Mouse (Mus musculus): ENCODE results near the gene Nenf.

The Nenf gene

DNA sequence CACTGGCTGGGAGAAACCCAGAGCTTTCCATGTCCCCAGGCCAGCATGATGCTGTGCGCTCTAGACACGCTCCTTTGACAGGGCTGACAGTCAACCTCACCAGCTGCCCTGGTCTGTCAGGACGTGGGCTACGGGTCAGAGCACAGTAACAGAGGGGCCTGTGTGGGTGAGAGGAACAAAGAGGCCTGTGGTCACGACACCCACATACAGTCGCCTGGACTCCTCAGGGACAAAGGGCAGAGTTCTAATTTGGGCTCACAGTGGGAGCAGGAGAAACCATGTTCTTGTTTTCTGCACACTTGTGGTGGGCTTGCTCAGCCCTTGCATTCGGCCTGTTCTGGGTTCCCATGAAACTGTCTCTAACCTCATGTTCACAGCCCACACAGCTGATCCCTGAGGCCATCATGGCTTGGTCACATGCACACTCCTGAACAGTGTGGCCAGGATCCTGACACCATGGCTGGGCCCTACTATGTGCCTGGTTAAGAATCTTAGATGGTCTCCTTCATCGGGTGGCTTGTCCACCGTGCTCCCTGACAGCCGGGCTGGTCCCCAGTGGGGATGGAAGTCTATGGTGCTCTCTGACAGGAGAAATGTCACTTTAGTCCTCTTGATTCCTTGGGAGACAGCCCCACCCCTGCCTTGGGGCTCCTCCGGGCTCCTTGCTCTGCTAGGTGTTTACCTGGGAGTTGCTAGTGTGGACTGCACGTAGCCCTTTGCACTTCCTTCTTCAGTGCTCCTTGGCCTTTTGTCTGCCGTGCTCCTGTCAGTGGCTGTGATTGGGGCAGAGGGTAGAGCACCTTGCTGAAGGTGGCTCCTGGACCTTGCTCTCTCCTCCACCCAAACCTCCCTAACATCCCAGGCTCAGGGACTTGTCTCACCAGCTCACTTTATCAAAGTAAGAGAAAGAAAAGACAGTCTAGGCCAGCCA lies 34.6 kb downstream of the Nenf start:
- DNase-seq (ENCODE audit: low read depth, low spot score), result no peak

DNA sequence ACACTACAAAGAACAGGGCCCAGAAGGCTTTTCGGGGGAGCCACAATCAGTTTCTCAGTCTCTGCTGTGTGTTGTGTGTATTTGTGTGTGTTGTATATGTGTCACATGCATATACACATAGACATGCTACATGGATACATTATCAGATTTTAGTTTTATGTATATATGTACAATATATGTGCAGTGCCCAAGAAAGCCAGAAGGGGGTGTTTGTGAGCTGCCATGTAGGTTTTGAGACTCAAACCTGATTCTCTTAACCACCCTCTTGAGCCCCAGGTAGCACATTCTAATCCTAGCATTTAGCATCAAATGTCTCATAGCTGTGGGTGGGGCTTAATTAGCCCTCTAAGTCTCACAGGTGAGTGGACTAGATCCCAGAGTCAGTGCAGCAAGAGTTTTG lies 35.7 kb downstream of the Nenf start:
- no peak for DNase-seq (ENCODE audit: low read depth, low spot score)

DNA sequence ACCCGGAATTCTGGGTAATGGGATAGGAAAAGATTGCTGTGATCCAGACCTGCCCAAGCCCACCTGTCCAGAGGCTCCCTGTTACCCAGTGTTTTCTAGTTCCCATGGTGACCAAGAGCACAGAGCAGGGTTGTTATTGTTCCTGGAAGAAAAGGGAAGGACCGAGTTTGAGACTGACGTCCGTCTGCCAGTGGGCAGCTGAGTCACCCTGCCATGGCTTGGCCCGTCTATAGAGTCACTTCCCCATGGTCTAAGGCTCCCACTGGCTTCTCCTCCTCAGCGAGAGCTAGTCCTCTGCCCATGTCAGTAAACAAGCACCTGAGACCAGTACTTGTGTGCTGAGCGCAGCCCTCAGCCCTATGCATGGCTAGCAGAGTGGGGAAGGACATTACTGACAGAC lies 36.8 kb downstream of the Nenf start:
- DNase-seq (ENCODE audit: low read depth, low spot score), result no peak

DNA sequence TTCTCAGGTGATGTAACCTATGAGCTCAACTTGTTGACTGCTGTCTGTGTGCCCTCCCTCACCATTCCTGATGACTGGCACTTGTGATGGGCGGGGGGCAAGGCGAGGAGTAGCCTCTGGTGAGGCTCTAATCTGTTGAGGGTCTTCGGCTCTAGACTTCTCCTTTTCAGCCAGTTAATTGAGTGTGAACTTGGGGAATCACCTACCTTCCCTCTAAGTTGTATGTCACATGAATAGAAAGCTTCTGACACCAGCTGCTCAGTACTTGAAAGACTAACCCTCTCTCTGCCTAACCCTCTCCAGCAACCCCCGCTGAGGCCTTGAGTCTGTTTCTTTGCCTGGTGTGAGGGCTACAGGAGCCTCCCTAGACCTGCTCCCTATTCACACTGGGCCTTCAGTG lies 39.7 kb downstream of the Nenf start:
- no peak for DNase-seq (ENCODE audit: low read depth, low spot score)

DNA sequence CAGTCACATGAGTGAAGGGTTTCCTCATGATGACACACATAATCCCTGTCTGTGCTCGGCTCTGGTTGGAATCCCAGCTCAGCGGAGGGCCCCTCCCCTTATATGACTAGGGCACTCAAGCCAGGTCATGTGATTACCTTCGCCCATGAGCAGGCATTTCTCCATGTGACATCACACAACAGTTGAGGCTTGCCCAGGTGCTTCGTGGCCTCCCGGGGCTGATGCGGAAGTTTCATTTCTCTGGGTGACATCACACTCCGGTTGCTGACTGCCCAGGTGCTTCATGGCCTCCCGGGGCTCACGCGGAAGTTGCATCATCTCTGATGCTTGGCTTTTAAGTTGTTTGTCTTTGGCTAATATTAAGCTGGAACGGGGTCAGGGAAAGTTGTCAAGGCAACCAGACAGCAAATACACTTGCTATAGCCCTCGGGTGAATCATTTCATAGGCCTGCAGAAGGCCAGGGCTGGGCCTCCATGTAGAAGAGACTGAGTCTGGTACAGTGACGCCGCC lies 40.4 kb downstream of the Nenf start:
- DNase-seq (ENCODE audit: low read depth, low spot score), result peak; percentile 87

DNA sequence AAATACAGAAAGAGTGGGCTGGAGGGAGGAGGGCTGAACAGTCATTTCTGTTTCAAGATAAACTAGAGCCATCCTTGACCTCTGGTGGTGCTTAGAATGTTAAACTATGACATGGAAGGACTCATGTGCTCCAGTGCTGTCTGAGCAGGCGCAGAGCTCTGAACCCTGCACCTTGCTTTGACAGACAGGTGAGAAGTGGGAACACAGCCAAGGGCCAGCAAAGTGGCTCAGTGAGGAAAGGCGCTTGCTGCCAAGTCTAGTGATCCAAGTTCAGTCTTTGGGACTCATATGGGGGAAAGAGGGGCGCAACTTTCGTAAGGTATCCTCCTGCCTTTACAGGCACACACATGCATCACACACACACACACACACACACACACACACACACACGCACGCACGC lies 41.8 kb downstream of the Nenf start:
- DNase-seq (ENCODE audit: low read depth, low spot score), result no peak

DNA sequence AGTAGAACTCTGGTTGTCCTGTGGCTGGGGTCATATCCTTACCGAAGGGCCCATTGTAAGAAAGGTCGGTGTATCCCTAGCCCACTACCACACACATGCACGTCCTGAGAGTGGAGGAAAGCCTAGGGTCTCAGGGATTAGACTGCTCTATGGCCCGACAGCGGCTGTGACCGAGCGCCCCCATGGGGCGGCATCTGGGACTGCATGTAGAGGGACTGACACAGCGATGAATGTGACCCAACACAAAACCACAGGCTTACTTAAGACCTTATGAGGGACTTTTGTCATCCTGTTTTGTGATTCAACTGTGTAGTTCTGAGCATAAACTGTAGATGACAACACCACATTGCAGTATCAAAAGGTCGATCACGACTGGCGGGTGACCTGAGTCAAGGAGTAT lies 42.5 kb downstream of the Nenf start:
- DNase-seq (ENCODE audit: low read depth, low spot score), result peak; percentile 68

DNA sequence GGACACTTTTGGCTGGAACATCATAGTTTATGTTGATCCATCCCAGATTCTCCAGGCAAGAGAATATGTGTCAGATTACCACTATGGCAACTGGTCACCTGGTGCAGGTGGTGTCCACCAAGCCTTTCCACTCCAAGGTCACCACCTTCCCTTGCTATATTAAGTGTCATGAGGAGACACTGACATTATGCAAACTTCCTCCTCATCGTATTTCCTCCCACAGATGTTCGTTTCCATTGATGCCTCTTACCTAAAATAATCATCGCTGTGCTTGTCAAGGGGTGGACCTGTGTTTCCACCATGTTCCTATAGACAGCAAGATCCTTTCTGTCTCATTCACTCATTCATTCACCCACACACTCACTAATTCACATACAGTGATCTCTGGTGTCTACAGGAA lies 45.3 kb downstream of the Nenf start:
- DNase-seq (ENCODE audit: low read depth, low spot score), result no peak

DNA sequence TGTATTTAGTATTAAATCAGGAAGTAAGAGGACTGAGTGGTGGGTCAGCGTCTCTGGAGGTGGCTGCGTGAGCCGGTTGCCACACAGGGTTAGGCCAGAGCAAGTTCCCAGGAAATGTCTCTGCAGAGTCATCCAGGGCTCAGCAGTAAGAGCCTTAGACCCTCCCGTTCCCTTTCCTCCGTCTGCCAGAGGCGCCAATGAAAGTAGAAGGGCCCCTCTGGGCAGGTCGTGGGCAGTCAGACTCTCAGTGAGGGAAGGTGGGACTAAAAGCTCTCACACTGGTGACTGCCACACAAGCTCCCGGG lies 48.4 kb downstream of the Nenf start:
- DNase-seq (ENCODE audit: low read depth, low spot score), result no peak

DNA sequence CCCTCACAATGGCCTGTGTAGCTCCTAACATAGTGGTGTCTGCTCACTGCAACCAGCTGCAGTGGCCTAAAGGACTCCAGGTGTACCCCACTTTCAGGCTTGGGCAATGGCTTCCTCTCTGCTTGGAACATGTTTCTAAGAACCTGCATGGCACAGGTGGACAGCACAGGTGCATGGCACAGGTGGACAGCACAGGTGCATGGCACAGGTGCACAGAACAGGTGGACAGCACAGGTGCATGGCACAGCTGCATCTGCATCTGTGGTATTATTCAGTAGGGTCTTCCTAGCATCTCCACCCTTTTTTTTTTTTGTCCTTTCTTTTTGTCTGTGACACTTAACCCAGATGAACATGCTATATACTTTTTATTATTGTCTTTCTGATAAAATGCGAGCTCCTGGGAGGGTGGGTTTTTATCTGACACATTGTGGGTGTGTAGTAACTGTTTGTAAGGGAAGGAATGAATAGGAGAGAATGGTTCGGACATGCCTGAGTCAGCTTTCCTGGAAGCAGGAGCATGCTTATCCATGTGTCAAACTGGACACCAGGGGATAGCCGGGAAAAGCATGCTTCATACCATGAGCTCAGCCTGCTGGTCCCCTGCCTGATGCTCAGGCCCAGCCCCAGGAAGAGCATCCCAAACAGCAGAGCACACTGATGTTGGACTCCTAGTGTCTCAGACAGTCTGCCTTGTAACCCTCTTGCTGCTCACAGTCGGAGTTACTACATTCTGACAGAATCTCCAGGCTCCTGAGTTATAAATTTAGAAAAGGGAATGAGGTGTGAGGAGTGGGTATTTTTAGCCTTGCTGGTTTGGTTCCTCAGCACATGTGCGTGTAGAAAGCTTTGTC lies 49.0 kb downstream of the Nenf start:
- DNase-seq (ENCODE audit: low read depth, low spot score), result peak; percentile 23

DNA sequence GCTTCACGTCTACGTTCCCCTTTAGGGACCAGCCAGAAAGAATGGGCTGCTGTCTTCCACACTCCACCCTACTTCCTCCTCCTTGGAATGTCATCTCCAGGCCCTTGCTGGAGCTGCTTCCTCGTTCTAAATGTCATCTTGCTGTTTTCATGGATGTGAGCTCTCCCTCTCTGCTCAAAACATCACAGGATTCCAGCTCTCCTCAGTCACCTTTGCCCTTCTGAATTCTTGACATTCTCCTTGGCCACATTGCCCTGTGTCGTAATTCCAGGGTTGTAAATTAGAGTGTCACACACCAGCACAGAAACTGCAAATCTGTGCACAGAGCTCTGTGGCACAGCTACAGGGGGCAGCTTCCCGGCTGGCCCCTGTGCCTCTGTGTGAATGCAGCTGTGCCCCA lies 50.1 kb downstream of the Nenf start:
- no peak for DNase-seq (ENCODE audit: low read depth, low spot score)

DNA sequence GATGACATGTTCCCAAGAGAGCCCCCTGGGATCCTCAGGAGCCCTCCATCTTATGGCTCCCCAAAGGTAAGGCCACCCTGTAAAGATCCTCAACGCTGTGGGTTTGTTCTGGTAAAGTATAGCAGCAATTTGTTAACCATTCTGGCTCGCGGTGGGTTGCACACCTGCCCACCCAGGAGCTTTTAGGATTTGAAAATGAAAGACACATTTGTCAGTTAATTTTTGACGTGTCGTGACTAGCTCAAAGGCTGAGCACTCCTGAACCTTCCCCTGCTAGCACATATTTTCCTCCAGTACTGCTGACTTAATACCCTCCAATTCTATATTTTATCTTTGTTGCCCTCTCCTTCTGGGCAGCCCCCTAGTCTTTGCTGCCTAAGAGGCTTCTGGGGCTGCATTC lies 50.8 kb downstream of the Nenf start:
- no peak for DNase-seq (ENCODE audit: low read depth, low spot score)

DNA sequence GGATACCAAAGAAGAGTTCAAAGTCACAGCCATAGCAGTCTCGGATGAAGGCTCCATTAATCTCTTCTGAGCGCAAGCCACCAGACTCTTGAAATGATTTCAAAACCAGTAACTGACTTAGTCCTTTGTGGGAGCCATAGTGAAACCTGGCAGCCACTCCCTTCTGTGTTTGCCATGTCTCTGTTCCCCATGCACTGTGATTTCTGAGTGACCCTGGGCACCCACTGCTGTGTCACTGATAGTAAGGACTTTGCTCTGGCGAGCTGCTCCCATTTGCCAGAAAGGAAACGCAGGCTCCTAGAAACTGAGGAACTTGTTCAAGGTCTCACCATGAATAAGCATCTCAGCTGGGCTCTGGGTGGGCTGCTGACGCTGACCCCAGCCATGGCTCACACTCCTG lies 54.5 kb downstream of the Nenf start:
- DNase-seq (ENCODE audit: low read depth, low spot score), result no peak

DNA sequence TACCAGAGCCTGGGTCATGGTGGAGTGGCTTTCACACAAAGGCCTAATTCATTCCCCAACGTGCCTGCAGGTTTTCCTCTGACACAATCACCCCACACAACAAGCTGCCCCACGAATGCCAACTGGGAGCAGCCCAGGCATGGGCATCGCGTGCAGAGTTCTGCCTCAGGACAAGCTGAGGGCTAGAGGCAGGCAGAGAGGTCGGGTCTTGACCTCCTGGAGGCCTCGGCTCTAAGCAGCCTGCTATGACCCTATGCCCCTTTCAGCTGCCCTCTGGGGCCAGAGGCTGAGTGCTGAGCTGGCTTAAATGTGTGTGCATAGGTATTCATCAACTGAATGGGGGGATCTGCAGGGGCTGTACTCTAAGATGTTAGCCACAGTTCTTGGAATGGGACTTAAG lies 56.1 kb downstream of the Nenf start:
- DNase-seq (ENCODE audit: low read depth, low spot score), result no peak

DNA sequence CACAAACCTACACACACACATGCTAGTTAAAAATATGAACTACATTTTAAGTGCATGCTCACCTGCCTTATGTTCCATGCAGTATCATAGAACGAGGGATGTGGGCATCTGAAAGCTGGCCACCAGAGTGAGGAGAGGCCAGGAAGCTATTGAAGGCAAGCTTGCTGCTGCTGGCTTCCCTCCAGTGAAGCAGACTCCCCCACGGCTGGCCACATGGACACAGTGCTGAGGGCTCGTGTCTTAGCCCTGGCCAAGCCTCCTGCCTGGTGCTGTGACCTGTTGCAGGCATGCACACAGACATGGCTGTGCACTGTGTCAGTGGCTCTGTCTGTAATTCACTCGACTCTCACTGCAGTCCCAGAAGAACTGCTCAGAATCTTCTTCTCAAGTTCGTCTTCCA lies 58.3 kb downstream of the Nenf start:
- no peak for DNase-seq (ENCODE audit: low read depth, low spot score)

DNA sequence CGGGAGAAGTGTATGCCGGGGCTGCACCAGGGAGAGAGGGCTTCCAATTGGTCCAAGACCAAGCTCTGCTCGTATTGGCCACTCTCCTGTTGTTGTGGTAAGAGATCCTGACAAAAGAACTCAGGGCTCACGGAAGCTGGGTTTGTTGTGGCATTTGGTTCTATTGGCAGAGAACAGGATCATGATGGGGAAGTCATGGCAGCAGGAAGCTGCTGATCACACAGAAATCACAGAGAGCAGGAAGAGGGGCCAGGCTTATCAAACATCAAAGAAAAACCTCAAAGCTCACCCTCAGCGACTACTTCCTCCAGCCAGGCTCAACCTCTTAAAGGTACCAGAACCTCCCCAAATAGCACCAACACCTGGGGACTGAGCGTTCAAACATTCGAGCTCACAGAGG lies 58.9 kb downstream of the Nenf start:
- DNase-seq (ENCODE audit: low read depth, low spot score), result no peak

DNA sequence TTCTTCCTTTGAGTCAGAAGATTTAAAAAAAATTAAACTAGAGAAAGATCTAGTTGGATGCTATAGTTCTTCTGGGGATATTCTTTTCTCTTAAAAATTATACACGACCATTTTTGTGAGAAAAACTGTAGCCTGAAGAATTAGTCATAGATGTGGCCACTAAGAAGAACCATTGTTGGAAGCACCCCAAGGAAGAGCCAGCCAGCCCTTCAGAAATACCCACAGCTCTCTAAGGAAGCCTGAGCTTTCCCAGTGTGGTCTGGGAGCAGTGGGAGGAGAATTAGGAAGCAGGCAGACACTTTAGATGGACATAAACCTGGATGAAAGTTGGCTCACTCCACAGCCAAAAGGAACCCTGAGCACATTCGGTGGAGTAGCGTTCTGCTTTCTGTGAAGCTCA lies 59.5 kb downstream of the Nenf start:
- DNase-seq (ENCODE audit: low read depth, low spot score), result no peak

DNA sequence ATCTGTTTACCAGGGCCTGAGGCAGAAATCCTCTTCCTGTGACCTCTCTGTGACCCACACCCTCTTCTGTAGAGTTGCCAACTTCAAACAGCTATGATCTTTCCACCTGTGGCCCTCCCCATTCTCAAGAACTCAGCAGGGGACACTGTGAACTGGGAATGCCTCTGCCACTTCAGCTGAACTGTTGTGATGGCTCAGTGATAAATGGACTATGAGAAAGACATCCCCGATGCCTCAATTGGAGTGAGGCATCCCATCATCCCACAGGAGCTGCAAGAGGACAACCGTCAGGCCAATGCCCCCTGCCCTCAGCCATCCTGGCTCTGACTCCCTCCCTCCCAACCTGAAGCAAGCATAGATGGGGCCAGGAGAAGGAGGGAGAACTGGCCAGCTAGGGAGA lies 60.0 kb downstream of the Nenf start:
- no peak for DNase-seq (ENCODE audit: low read depth, low spot score)

DNA sequence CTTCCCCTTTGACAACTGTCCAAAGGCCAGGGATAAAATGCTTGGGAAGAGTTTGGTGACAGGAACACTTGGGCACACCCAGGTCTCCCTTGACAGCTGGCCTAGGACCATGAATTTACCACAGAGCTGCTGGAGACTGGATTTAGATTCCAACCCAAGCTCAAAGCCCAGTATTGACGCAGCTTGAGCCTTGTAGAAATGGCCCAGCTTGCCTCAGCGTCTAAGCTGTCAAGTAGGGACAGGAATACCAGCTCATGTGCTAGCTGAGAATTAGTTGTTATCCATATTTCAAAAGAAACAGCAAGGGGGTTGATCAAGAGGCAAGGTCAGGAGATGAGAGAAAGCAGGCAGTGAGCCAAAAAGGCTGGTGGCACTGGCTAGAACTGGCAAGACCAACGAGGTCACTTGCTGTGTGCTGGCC lies 60.6 kb downstream of the Nenf start:
- DNase-seq (ENCODE audit: low read depth, low spot score), result no peak
